Mouse (Mus musculus) limb, embryonic 15.5 days (tissue): ENCODE measurements around the gene Mxra8. TPM values are rescaled to one million over a fixed set of nuclear protein-coding genes. Genes with fewer than 3 reads are reported as not detected.

Source experiments
- microRNA-seq: library from miRNA; unstranded; fragments of <30 nt; microRNA quantifications from one replicate; pipeline ENCODE4, GENCODE M21; 2016
- polyA plus RNA-seq: library from polyadenylated mRNA; unstranded; fragments of >200 nt; fragmentation: Nextera tagmentation; extraction: Ambion mirVana; gene quantifications from 2 replicates; pipeline ENCODE4 v1.2.1, GENCODE M21; 2015

Mxra8 gene
- polyA plus RNA-seq, 1 experiment from 2014 or later: 150 TPM

Small RNA genes within 50 kb of the gene (microRNA-seq; reads per million reads assigned to microRNA genes)
- not detected for gene Gm27743

Other genes with a start within 250 kb of the Mxra8 start
- 6.8 and 7.4 TPM in 2 replicates for gene Slc35e2, start 238.3 kb upstream of the Mxra8 start, polyA plus RNA-seq
- gene Cdk11b, start 214.8 kb upstream of the Mxra8 start, polyA plus RNA-seq: 58.8 and 59.9 TPM in 2 replicates
- gene Gm10563, start 194.3 kb upstream of the Mxra8 start, polyA plus RNA-seq: not detected in 2 replicates
- 23.7 and 36.9 TPM in 2 replicates for gene Mmp23, start 186.3 kb upstream of the Mxra8 start, polyA plus RNA-seq
- gene Mib2, start 170.5 kb upstream of the Mxra8 start, polyA plus RNA-seq: 30.1 and 34.3 TPM in 2 replicates
- gene Fndc10, start 145.3 kb upstream of the Mxra8 start, polyA plus RNA-seq: 11.1 and 11.5 TPM in 2 replicates
- 132 and 139 TPM in 2 replicates for gene Ssu72, start 134.9 kb upstream of the Mxra8 start, polyA plus RNA-seq
- 0.94 and 1.3 TPM in 2 replicates for gene Tmem240, start 104.9 kb upstream of the Mxra8 start, polyA plus RNA-seq
- 84.1 and 91.5 TPM in 2 replicates for gene Atad3a, start 78.6 kb upstream of the Mxra8 start, polyA plus RNA-seq
- gene Vwa1, start 65.0 kb upstream of the Mxra8 start, polyA plus RNA-seq: 17.6 and 21.3 TPM in 2 replicates
- 0.38 and 0.52 TPM in 2 replicates for gene Tmem88b, start 53.8 kb upstream of the Mxra8 start, polyA plus RNA-seq
- not detected in 2 replicates for gene Ankrd65, start 49.2 kb upstream of the Mxra8 start, polyA plus RNA-seq
- gene Mrpl20, start 36.8 kb upstream of the Mxra8 start, polyA plus RNA-seq: 169 and 184 TPM in 2 replicates
- gene Ccnl2, start 27.2 kb upstream of the Mxra8 start, polyA plus RNA-seq: 185 and 187 TPM in 2 replicates
- gene Aurkaip1, start 8.4 kb upstream of the Mxra8 start, polyA plus RNA-seq: 123 and 128 TPM in 2 replicates
- 7.1 and 10.4 TPM in 2 replicates for gene Dvl1, start 7.7 kb downstream of the Mxra8 start, polyA plus RNA-seq
- 0.32 and 0.42 TPM in 2 replicates for gene Tas1r3, start 23.7 kb downstream of the Mxra8 start, polyA plus RNA-seq
- gene Cptp, start 29.8 kb downstream of the Mxra8 start, polyA plus RNA-seq: 19.7 and 20.8 TPM in 2 replicates
- 69.5 and 72.3 TPM in 2 replicates for gene Ints11, start 29.9 kb downstream of the Mxra8 start, polyA plus RNA-seq
- 61.8 and 66.6 TPM in 2 replicates for gene Pusl1, start 52.1 kb downstream of the Mxra8 start, polyA plus RNA-seq
- gene Acap3, start 52.1 kb downstream of the Mxra8 start, polyA plus RNA-seq: 23.3 and 23.8 TPM in 2 replicates
- 87.9 and 99.7 TPM in 2 replicates for gene Ube2j2, start 104.2 kb downstream of the Mxra8 start, polyA plus RNA-seq
- gene C1qtnf12, start 122.6 kb downstream of the Mxra8 start, polyA plus RNA-seq: 48.3 and 50.3 TPM in 2 replicates
- gene B3galt6, start 153.0 kb downstream of the Mxra8 start, polyA plus RNA-seq: 16.1 and 16.4 TPM in 2 replicates
- gene Sdf4, start 153.2 kb downstream of the Mxra8 start, polyA plus RNA-seq: 175 and 176 TPM in 2 replicates
- gene Tnfrsf4, start 174.2 kb downstream of the Mxra8 start, polyA plus RNA-seq: 0.55 and 0.99 TPM in 2 replicates
- gene Tnfrsf18, start 186.5 kb downstream of the Mxra8 start, polyA plus RNA-seq: 3.6 and 5.4 TPM in 2 replicates
- gene Ttll10, start 219.7 kb downstream of the Mxra8 start, polyA plus RNA-seq: 2.5 and 3.1 TPM in 2 replicates